Mouse (Mus musculus) limb, embryonic 14.5 days (tissue): ENCODE results near the gene Akap13. TPM values are rescaled to one million over a fixed set of nuclear protein-coding genes. Genes with fewer than 3 reads are reported as not detected.

Experiments used
- ATAC-seq: fragments of 200-750 bp; cut with Nextera tagmentation; 2 replicates; pipeline ENCODE4 v1.8.0; 2017; ENCODE audit warnings: low read depth, moderate number of reproducible peaks, moderate TSS enrichment; ENCODE audit not compliant: low FRiP score
- DNase-seq: peaks from one replicate; pipeline ENCODE4 v3.0.0-alpha.2; 2015; ENCODE audit warnings: low spot score
- H3K27ac ChIP-seq: fragments of 300-500 bp; sonication (generic); replicated peaks from 2 replicates; pipeline ENCODE4 v1.5.1; 2014; ENCODE audit warnings: low read depth, mild to moderate bottlenecking, low read length, moderate library complexity, mixed read lengths
- H3K27me3 ChIP-seq: fragments of 300-500 bp; sonication (generic); 2 replicates; pipeline ENCODE4 v1.6.1; 2014; ENCODE audit warnings: low read length, mixed read lengths; ENCODE audit not compliant: control insufficient read depth, insufficient read depth
- H3K36me3 ChIP-seq: fragments of 300-500 bp; sonication (generic); 2 replicates; pipeline ENCODE4 v1.6.1; 2014; ENCODE audit warnings: mild to moderate bottlenecking, low read length, moderate library complexity, mixed read lengths; ENCODE audit not compliant: control insufficient read depth, insufficient read depth
- H3K4me1 ChIP-seq: fragments of 300-500 bp; sonication (generic); 2 replicates; pipeline ENCODE4 v1.6.1; 2014; ENCODE audit warnings: antibody characterized with exemption, low read length, mixed read lengths; ENCODE audit not compliant: control insufficient read depth, insufficient read depth
- H3K4me2 ChIP-seq: fragments of 300-500 bp; sonication (generic); replicated peaks from 2 replicates; pipeline ENCODE4 v1.6.1; 2014; ENCODE audit warnings: low read depth, mild to moderate bottlenecking, low read length, moderate library complexity; ENCODE audit not compliant: severe bottlenecking
- H3K4me3 ChIP-seq: fragments of 300-500 bp; sonication (generic); replicated peaks from 2 replicates; pipeline ENCODE4 v1.5.1; 2014; ENCODE audit warnings: low read length
- H3K9ac ChIP-seq: fragments of 300-500 bp; sonication (generic); 2 replicates; pipeline ENCODE4 v1.6.1; 2014; ENCODE audit warnings: mild to moderate bottlenecking, low read depth, low read length, moderate library complexity; ENCODE audit not compliant: severe bottlenecking
- H3K9me3 ChIP-seq: fragments of 300-500 bp; sonication (generic); 2 replicates; pipeline ENCODE4 v1.6.1; 2016; ENCODE audit warnings: low read length; ENCODE audit not compliant: control insufficient read depth
- POLR2A ChIP-seq: fragments of 200-500 bp; IDR thresholded peaks from 2 replicates; pipeline ENCODE4 v1.8.0; 2012; ENCODE audit warnings: inconsistent platforms, mild to moderate bottlenecking, moderate library complexity, borderline replicate concordance; ENCODE audit not compliant: insufficient read depth, insufficient read length; ENCODE audit errors: extremely low read depth
- WGBS: fragments of 180-500 bp; shearing (Covaris S2); extraction: QIAGEN DNeasy Blood & Tissue Kit; methylation state at CpG from one replicate; pipeline ENCODE4 v1.1.7; 2014; 5-methylcytosine and 5-hydroxymethylcytosine counted together
- polyA plus RNA-seq, 2 experiments: library from polyadenylated mRNA; depleted of rRNA in 1 of 2; stranded (reverse) in 1 of 2; unstranded in 1 of 2; fragments of >200 nt; fragmentation: Nextera tagmentation in 1 of 2; extraction: Ambion mirVana in 1 of 2; gene quantifications; 2 replicates each; pipeline versions ENCODE4 v1.2.1 to v1.2.3; 2012 to 2014

Gene Akap13
- polyA plus RNA-seq, 2 experiments: 18.7 to 51.4 TPM

DNA sequence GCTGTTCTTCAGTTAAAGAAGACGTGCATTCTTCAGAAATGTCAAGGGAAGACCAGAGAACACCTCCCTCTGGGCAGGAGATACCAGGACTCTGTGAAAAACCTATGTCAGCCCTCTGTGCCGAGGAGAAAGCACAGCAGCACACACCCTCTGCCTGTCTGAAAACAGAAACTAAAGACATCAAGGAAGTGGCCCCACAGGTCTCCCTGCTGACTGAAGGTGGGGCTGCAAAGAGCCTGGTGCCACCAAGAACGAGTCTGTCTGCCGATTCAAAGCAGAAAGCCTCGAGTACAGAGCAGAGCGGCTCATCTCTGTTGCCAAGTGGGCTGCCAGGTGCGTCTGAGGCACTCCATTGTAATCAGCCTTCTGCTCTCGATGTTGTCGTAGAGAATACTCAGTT, 155.1 kb downstream of the Akap13 start:
- H3K9me3 ChIP-seq: no peaks in the 10 kb centered on the region
- 88% methylated on average over 9 of the region's 9 CpGs for WGBS
- TF ChIP-seq POLR2A: no peak
- DNase-seq (no peak), ATAC-seq (no peak)
- peaks cover 30% of the 10 kb centered on the region for H3K36me3 ChIP-seq
- no peak overlapping the region for H3K9ac ChIP-seq
- H3K27me3 ChIP-seq: no peaks in the 10 kb centered on the region
- H3K4me3 ChIP-seq: no peak overlapping the region
- no peak overlapping the region for H3K4me2 ChIP-seq
- no peak overlapping the region for H3K27ac ChIP-seq
- H3K4me1 ChIP-seq: no peaks in the 10 kb centered on the region

- Histone ChIP-seq H3K36me3 (peaks cover 30% of the 10 kb centered on the region), H3K27ac (no peak overlapping the region), H3K4me2 (no peak overlapping the region), H3K4me1 (no peaks in the 10 kb centered on the region), H3K4me3 (no peak overlapping the region), H3K9ac (no peak overlapping the region), H3K27me3 (no peaks in the 10 kb centered on the region), H3K9me3 (no peaks in the 10 kb centered on the region)
- TF ChIP-seq POLR2A: no peak
- DNase-seq: no peak
- WGBS: 91% methylated on average over 15 of the region's 15 CpGs
- no peak for ATAC-seq
Observed at GRCm38 (mm10) chr7:75611261-75611950, 156.1 kb downstream of the Akap13 start.

DNA sequence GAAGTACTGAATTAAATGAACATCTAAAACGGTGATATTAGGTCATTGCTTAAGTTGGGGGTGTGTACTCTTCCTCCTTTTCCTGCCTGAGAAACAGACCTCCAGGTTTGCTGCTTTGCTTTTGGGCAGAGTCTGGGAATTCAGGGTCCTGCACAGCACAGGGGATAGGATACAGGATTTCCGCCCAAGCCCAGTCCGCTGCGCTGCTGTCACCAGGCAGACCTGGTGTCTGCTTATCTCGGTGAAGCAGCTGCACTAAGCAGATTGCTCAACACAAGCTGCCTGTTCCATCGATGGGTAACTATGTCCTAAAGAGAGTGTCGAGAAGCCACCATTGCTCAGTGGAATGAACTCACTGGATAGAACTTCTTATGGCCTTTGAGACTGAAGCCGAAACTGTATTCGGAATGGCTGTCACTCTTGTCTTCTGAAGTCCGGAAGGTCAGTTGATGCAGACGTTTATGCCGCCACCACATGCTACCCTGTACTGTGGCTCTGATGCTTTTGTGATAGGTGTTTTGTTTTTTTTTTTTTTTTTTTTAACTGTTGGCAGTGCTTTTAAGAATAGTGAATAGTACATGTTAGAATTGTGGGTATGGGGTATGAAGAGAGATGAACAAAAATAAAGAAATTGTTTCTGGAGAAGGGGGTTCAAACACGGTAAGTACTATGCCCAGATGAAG, 156.8 kb downstream of the Akap13 start:
- H3K9ac ChIP-seq: no peak overlapping the region
- no peaks in the 10 kb centered on the region for H3K27me3 ChIP-seq
- no peaks in the 10 kb centered on the region for H3K4me1 ChIP-seq
- H3K4me3 ChIP-seq: no peak overlapping the region
- no peak overlapping the region for H3K4me2 ChIP-seq
- H3K36me3 ChIP-seq: peaks cover 30% of the 10 kb centered on the region
- no peak; the same call in 1 of the 2 replicates for ATAC-seq
- TF ChIP-seq POLR2A: no peak
- WGBS: 84% methylated on average over 13 of the region's 13 CpGs
- H3K9me3 ChIP-seq: no peaks in the 10 kb centered on the region
- no peak overlapping the region for H3K27ac ChIP-seq
- DNase-seq: no peak

DNA sequence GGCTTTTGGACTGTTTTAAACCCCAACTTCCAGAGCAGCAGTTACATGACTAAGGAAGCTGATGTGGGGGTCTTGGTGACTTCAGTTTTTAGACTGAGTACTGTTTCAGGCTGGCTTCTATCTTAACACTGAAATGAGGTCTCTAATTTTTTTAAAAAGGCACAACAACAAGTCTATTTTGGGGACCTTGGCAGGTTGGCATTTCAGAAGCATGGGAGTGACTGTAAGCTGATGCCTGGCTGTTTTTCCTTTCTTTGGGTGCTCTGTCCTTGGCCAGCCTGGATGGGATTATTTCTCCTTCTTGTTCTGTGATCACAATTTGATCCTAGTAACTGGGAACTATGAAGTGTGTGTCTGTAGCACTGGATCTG, 157.3 kb downstream of the Akap13 start:
- Histone ChIP-seq H3K9ac (no peak overlapping the region), H3K4me1 (no peaks in the 10 kb centered on the region), H3K9me3 (no peaks in the 10 kb centered on the region), H3K4me3 (no peak overlapping the region), H3K27me3 (no peaks in the 10 kb centered on the region), H3K36me3 (peaks cover 30% of the 10 kb centered on the region), H3K4me2 (no peak overlapping the region), H3K27ac (no peak overlapping the region)
- ATAC-seq (no peak), DNase-seq (no peak)
- TF ChIP-seq POLR2A: no peak

DNA sequence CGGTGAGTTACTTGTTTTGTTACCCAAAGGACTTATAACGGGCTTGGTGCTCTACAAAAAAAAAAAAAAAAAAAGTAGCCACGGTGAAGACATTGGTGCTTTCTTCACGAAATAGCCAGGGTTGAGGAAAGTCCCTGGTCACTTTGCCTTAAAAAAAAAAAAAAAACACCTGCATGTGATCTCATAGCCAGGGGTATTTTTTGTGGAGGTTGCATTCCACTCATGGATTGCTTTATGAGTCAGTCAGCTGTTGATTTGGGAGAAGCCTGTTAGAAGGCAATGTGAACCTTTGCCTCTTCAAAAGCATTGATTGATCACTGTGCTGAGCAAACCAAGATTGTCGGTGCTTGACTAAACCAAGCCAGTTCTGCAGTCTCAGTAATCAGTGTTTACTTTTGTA, 157.9 kb downstream of the Akap13 start:
- 52% methylated on average over 5 of the region's 5 CpGs for WGBS
- no peak for DNase-seq

More for the DNA sequence above, 157.9 kb downstream of the Akap13 start:
- H3K4me3 ChIP-seq: no peak overlapping the region
- no peaks in the 10 kb centered on the region for H3K4me1 ChIP-seq
- H3K4me2 ChIP-seq: no peak overlapping the region
- peaks cover 30% of the 10 kb centered on the region for H3K36me3 ChIP-seq
- H3K9ac ChIP-seq: no peak overlapping the region
- no peak for TF ChIP-seq POLR2A
- no peak overlapping the region for H3K27ac ChIP-seq
- H3K27me3 ChIP-seq: no peaks in the 10 kb centered on the region
- H3K9me3 ChIP-seq: no peaks in the 10 kb centered on the region
- ATAC-seq: no peak
